In genomic region chr10:11410926-11411325, GRCm38 (mm10) we compare ENCODE assay signal across 28 mouse cellular contexts.
DNase-seq lines count a peak whose midpoint lies in the region; ATAC-seq lines count a peak whose summit lies in the region.
"Had no signal": no experiment of that assay in that cellular context is flagged by ENCODE, and none has a peak within 500 bp of the region (broad histone marks: within the 10 kb centered on the region; RNA-seq: fewer than 3 reads in every experiment).

No protein-coding gene starts in this region.

- H3K27me3 ChIP-seq in heart, embryonic 16.5 days (ENCODE audit: control insufficient read depth, insufficient read depth, low read length) = no peaks in the 10 kb centered on the region
- H3K27me3 ChIP-seq in midbrain, embryonic 13.5 days = no peaks in the 10 kb centered on the region
- H3K27me3 ChIP-seq in midbrain, embryonic 15.5 days (replicated peaks) = no peaks in the 10 kb centered on the region
- H3K27me3 ChIP-seq: forebrain, embryonic 13.5 days; heart, embryonic 15.5 days; intestine, embryonic 15.5 days; limb, embryonic 12.5 days; liver, embryonic 15.5 days; midbrain, embryonic 12.5 days; neural tube, embryonic 15.5 days had no signal

- H3K36me3 ChIP-seq in heart, embryonic 16.5 days (ENCODE audit: control insufficient read depth, insufficient read depth) = no peaks in the 10 kb centered on the region
- H3K36me3 ChIP-seq in midbrain, embryonic 13.5 days = no peaks in the 10 kb centered on the region
- no peaks in the 10 kb centered on the region for H3K36me3 ChIP-seq in midbrain, embryonic 15.5 days (replicated peaks)
- H3K36me3 ChIP-seq: heart, embryonic 10.5 days; heart, embryonic 15.5 days; intestine, embryonic 15.5 days; limb, embryonic 12.5 days; liver, embryonic 15.5 days; midbrain, embryonic 12.5 days; neural tube, embryonic 15.5 days had no signal

- H3K4me3 ChIP-seq in heart, embryonic 16.5 days (ENCODE audit: low read length) = no peak overlapping the region
- no peak overlapping the region for H3K4me3 ChIP-seq in midbrain, embryonic 13.5 days (replicated peaks)
- no peak overlapping the region for H3K4me3 ChIP-seq in midbrain, embryonic 15.5 days
- H3K4me3 ChIP-seq: forebrain, embryonic 13.5 days; heart, embryonic 10.5 days; heart, embryonic 15.5 days; intestine, embryonic 15.5 days; limb, embryonic 12.5 days; liver, embryonic 15.5 days; midbrain, embryonic 12.5 days; neural tube, embryonic 15.5 days had no signal

- no peak for DNase-seq in heart, postnatal 10 days
- peak; percentile 7 for DNase-seq in WW6 (ENCODE audit: low read depth, low spot score)
- peak; percentile 42 for DNase-seq in testis, postnatal 10 days (ENCODE audit: low spot score)
- DNase-seq in kidney, postnatal 4 days = no peak
- no peak for DNase-seq in layer of hippocampus, adult 8-10 months (ENCODE audit: low spot score in 2 of 2)
- DNase-seq: adrenal gland, postnatal 25 days; cerebellum, adult 2 months; gastrocnemius, postnatal 25 days; heart, adult 11 months; heart, postnatal 4 days; kidney, adult 8-10 months; layer of hippocampus, adult 9-11 months; lung, embryonic 14.5 days; lung, postnatal 36 days; thymus, postnatal 14 days had no signal

- no peak overlapping the region for H3K27ac ChIP-seq in heart, embryonic 16.5 days (ENCODE audit: low read length)
- H3K27ac ChIP-seq in midbrain, embryonic 13.5 days = no peak overlapping the region
- H3K27ac ChIP-seq in midbrain, embryonic 15.5 days = no peak overlapping the region
- H3K27ac ChIP-seq: forebrain, embryonic 13.5 days; heart, embryonic 10.5 days; heart, embryonic 15.5 days; intestine, embryonic 15.5 days; kidney, postnatal 0 days; limb, embryonic 12.5 days; liver, embryonic 15.5 days; midbrain, embryonic 12.5 days; neural tube, embryonic 15.5 days had no signal

- no peak overlapping the region for H3K4me2 ChIP-seq in heart, embryonic 16.5 days (ENCODE audit: low read depth, low read length)
- H3K4me2 ChIP-seq in midbrain, embryonic 13.5 days (replicated peaks) = no peak overlapping the region
- H3K4me2 ChIP-seq in midbrain, embryonic 15.5 days = no peak overlapping the region
- H3K4me2 ChIP-seq: forebrain, embryonic 13.5 days; heart, embryonic 15.5 days; intestine, embryonic 15.5 days; limb, embryonic 12.5 days; liver, embryonic 15.5 days; lung, embryonic 14.5 days; midbrain, embryonic 12.5 days; neural tube, embryonic 15.5 days had no signal

- no peak overlapping the region for H3K9ac ChIP-seq in heart, embryonic 16.5 days (ENCODE audit: low read length)
- no peak overlapping the region for H3K9ac ChIP-seq in midbrain, embryonic 13.5 days (replicated peaks)
- H3K9ac ChIP-seq in midbrain, embryonic 15.5 days = no peak overlapping the region
- H3K9ac ChIP-seq: forebrain, embryonic 13.5 days; heart, embryonic 15.5 days; intestine, embryonic 15.5 days; limb, embryonic 12.5 days; liver, embryonic 15.5 days; lung, embryonic 14.5 days; midbrain, embryonic 12.5 days; neural tube, embryonic 15.5 days had no signal

- 66% methylated on average over 5 of the region's 5 CpGs for WGBS in heart, embryonic 16.5 days
- WGBS in midbrain, embryonic 13.5 days = 78% methylated on average over 5 of the region's 5 CpGs
- WGBS in midbrain, embryonic 15.5 days = 83% methylated on average over 5 of the region's 5 CpGs

- H3K4me1 ChIP-seq in heart, embryonic 16.5 days (ENCODE audit: control insufficient read depth, insufficient read depth, low read length) = no peaks in the 10 kb centered on the region
- H3K4me1 ChIP-seq in midbrain, embryonic 13.5 days (replicated peaks) = no peaks in the 10 kb centered on the region
- H3K4me1 ChIP-seq in midbrain, embryonic 15.5 days = no peaks in the 10 kb centered on the region
- H3K4me1 ChIP-seq: forebrain, embryonic 13.5 days; heart, embryonic 10.5 days; heart, embryonic 15.5 days; intestine, embryonic 15.5 days; limb, embryonic 12.5 days; liver, embryonic 15.5 days; midbrain, embryonic 12.5 days; neural tube, embryonic 15.5 days had no signal

- intact Hi-C loops in heart, postnatal 10 days (cut with DNase I) = no loop called here

- 0 out of 2 replicates have a peak, but pooled peaks have one; percentile 23 for ATAC-seq in heart, embryonic 16.5 days (replicated peaks; ENCODE audit: extremely low read depth, insufficient read depth, low FRiP score)
- ATAC-seq in midbrain, embryonic 13.5 days = 0 out of 2 replicates have a peak, but pooled peaks have one; percentile 37
- ATAC-seq in midbrain, embryonic 15.5 days (replicated peaks) = no peak
- ATAC-seq: forebrain, embryonic 13.5 days; hindbrain, embryonic 16.5 days; intestine, embryonic 15.5 days had no signal

- H3K9me3 ChIP-seq in heart, embryonic 16.5 days (replicated peaks; ENCODE audit: control insufficient read depth, low read length) = no peaks in the 10 kb centered on the region
- H3K9me3 ChIP-seq in midbrain, embryonic 13.5 days = no peaks in the 10 kb centered on the region
- no peaks in the 10 kb centered on the region for H3K9me3 ChIP-seq in midbrain, embryonic 15.5 days
- H3K9me3 ChIP-seq: forebrain, embryonic 13.5 days; heart, embryonic 10.5 days; heart, embryonic 15.5 days; intestine, embryonic 15.5 days; limb, embryonic 12.5 days; liver, embryonic 15.5 days; midbrain, embryonic 12.5 days; neural tube, embryonic 15.5 days had no signal

Comparison
In these comparisons a context has a peak if more than half of its experiments do, and no peak if none do; other contexts are left out.
1. DNase-seq: peak in WW6 (single experiment) and testis, postnatal 10 days (single experiment); none in heart, postnatal 10 days (0 of 2), kidney, postnatal 4 days (0 of 2) and layer of hippocampus, adult 8-10 months (0 of 2).